Mouse (Mus musculus) left cerebral cortex, adult 2 months (tissue): ENCODE measurements around the gene Shank1. TPM values are rescaled to one million over a fixed set of nuclear protein-coding genes. Genes with fewer than 3 reads are reported as not detected.
"Not testable (repeated sequence)": the region's sequence is repeated elsewhere in the genome, so short reads cannot be mapped to it uniquely, and the experiment has no call there.

Experiments
- DNase-seq, 2 experiments: peaks; one replicate each; pipeline ENCODE4 v3.0.0; 2021 to 2022; ENCODE audit warnings: low spot score in 2 of 2, mixed read lengths in 1 of 2; ENCODE audit errors: extremely low spot score in 1 of 2
- H3K27ac ChIP-seq: fragments of 200-600 bp; 2 replicates; pipeline ENCODE4 v1.8.1; 2022
- H3K4me3 ChIP-seq: fragments of 200-600 bp; 2 replicates; pipeline ENCODE4 v1.8.1; 2022
- CTCF ChIP-seq: fragments of 200-600 bp; IDR thresholded peaks from 2 replicates; pipeline ENCODE4 v1.8.1; 2022; ENCODE audit warnings: antibody characterized with exemption, mild to moderate bottlenecking, moderate library complexity
- intact Hi-C: fragments of 180-260 bp; cut with DNase I; formaldehyde crosslinking; loops from one replicate; pipeline ENCODE4 v1.15.1; 2025
- total RNA-seq, 2 experiments: library from RNA; stranded (reverse); gene quantifications; 2 replicates each; pipeline ENCODE4 v1.2.3; 2021

Shank1 gene
- total RNA-seq, 2 experiments from 2014 or later: 637 to 705 TPM

- Histone ChIP-seq H3K4me3 (no peak overlapping the region), H3K27ac (no peak overlapping the region)
- no peak for DNase-seq
- no peak for TF ChIP-seq CTCF
- intact Hi-C loops: loop anchor here (5.0 kb wide), 1 partner anchor 76 kb away; no protein-coding TSS in a partner anchor
Observed at GRCm38 (mm10) chr7:44276461-44277249, 33.4 kb upstream of the Shank1 start.

GRCm38 (mm10) chr7:44277250-44277622 lies 32.8 kb upstream of the Shank1 start:
- Histone ChIP-seq H3K4me3 (no peak overlapping the region), H3K27ac (no peak overlapping the region)
- intact Hi-C loops: loop anchor here (5.0 kb wide), 1 partner anchor 75 kb away; no protein-coding TSS in a partner anchor
- peak in 1 of 2 experiments; percentile 69 for DNase-seq
- peak; percentile 58 for TF ChIP-seq CTCF

- Histone ChIP-seq H3K27ac (no peak overlapping the region; the same call in 1 of the 2 replicates), H3K4me3 (no peak overlapping the region)
- no peak for TF ChIP-seq CTCF
- DNase-seq: no peak
- intact Hi-C loops: no loop called here
Observed at GRCm38 (mm10) chr7:44280959-44281358, 29.1 kb upstream of the Shank1 start.

DNA sequence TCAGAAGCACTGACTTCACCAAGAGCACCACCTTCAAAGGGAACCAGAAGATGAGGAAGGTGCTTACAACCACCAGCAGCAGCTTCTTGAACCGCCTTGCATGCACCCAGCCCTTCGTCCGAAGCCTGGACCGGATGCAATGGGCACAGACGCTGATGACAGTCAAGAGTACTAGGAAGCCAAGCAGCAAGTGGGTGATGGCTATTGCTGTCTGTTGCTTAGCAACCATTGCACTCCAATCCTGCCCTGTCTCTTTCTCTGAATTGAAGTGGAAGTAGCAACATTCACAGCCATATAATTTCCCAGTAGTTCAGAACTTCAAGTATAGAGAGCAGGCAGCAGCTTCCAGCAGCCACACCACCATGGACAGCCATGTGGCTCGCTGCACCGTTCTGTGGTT lies 28.5 kb upstream of the Shank1 start:
- no peak for DNase-seq
- Histone ChIP-seq H3K4me3 (no peak overlapping the region), H3K27ac (peak overlapping the region; percentile 40; the same call in 1 of the 2 replicates)
- intact Hi-C loops: no loop called here
- no peak for TF ChIP-seq CTCF

DNA sequence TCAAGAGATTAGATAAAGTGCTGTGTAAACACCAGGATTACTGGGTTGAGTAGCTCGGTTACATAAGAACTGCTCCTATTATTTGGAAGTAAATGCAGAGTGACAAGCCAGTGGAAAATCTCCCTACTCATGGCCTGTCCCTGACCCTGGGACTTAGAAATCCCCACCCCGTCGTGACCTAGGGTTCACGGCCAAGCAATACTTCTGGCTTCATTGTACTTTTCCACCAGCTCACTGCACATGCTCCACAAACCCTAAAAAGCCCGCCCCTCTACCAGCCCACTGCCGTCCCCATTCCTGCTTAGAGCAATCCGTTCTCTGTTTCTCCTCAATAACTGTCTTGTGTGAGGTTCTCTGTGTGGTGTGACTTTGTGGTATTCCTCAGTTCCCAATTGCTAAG lies 22.3 kb upstream of the Shank1 start:
- no peak for DNase-seq
- TF ChIP-seq CTCF: no peak
- intact Hi-C loops: no loop called here
- H3K4me3 ChIP-seq: no peak overlapping the region
- H3K27ac ChIP-seq: no peak overlapping the region

DNA sequence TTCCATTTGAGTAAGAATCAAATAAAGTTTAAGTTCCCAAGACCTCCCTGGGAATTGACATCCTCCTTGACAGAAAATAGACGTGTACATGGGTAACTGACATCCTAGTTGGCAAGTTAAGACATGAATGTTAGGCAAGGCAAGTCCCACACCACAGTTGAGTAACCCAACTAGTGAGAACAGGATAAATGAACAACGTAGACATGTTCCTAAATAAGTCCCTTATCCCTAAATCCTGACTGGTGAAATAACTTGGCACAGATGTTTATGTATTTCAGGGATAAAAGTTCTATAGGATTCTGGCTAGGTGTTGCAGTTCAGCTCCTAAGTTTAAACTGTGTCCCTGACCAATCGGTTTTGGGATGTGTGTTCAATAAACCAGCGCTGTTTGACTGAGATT lies 19.1 kb upstream of the Shank1 start:
- intact Hi-C loops: no loop called here

GRCm38 (mm10) chr7:44291418-44291817 lies 18.6 kb upstream of the Shank1 start:
- TF ChIP-seq CTCF: no peak
- no peak for DNase-seq
- intact Hi-C loops: no loop called here
- H3K27ac ChIP-seq: no peak overlapping the region
- H3K4me3 ChIP-seq: no peak overlapping the region

More for the DNA sequence above, 19.1 kb upstream of the Shank1 start:
- Histone ChIP-seq H3K4me3 (no peak overlapping the region), H3K27ac (no peak overlapping the region)
- no peak for TF ChIP-seq CTCF
- no peak for DNase-seq

GRCm38 (mm10) chr7:44297501-44297900 lies 12.6 kb upstream of the Shank1 start:
- intact Hi-C loops, DNase-seq, H3K27ac ChIP-seq, H3K4me3 ChIP-seq: not testable (repeated sequence)

DNA sequence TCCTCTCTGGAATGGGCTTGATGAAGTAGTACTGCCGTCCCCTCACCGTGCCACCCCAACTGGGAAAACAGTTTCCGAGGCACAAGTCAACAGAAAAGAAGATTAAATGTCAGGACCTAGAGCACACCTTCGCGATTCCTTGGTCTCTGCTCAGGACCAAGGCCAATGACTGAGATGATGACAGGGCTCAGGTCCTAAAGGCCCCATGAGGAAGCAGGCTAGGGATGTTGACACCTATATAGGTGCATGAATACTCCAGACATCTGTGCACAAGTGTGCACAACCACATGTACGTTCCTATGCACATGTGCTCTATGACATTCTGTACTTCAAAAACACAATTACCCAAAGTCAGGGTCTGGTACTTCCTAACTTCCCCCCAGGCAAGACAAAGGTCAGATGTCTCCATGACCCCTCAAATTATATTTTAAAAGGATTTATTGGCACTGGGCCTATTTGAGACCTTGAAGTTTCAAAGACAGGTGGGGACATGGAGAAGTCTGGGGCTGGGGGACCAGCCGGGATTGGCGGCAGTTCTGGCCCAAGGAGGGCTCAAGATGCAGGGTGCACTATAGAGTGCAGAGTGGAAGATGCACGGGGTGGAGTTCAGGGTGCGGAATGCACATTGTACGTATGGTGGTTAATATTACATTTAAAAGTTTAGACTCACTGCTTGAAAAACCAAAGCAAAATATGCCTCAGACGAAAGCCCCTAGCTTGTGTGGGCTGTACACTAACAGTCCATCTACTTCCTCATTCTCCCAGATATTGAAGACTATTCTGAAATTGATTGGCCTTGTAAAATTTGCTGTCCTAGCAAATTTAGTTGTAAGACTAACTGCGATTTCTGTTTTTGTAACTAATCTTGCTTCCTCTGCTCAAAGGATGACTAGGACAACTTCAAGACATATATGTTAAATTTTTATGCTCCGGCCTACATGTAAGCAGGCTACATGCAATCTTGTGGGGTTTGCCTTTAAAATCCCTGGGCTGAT lies 6.4 kb upstream of the Shank1 start:
- TF ChIP-seq CTCF: no peak
- no peak for DNase-seq
- Histone ChIP-seq H3K27ac (peak overlapping the region; percentile 98), H3K4me3 (peak overlapping the region; percentile 83)
- intact Hi-C loops: loop anchor here (2.0 kb wide), 1 partner anchor 41 kb away; no protein-coding TSS in a partner anchor

DNA sequence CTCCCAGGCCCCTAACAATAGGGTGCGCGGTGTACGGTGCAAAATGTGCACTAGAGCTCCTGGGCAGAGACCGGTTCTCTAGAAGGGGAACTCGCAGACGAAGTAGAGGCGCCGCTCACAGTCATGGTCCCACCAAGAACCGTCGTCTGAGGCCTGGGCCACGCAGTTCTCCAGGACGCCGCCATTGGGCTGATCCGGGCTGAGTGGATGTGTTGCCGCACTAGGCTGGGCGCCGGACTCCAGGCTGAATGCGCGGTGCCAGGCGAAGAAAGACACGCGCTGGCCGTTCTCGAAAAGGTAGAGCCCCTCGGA lies 5.6 kb upstream of the Shank1 start:
- no peak for DNase-seq
- Histone ChIP-seq H3K4me3 (peak overlapping the region; percentile 83), H3K27ac (peak overlapping the region; percentile 98)
- intact Hi-C loops: loop anchor here (2.0 kb wide), 1 partner anchor 42 kb away; no protein-coding TSS in a partner anchor
- TF ChIP-seq CTCF: no peak

DNA sequence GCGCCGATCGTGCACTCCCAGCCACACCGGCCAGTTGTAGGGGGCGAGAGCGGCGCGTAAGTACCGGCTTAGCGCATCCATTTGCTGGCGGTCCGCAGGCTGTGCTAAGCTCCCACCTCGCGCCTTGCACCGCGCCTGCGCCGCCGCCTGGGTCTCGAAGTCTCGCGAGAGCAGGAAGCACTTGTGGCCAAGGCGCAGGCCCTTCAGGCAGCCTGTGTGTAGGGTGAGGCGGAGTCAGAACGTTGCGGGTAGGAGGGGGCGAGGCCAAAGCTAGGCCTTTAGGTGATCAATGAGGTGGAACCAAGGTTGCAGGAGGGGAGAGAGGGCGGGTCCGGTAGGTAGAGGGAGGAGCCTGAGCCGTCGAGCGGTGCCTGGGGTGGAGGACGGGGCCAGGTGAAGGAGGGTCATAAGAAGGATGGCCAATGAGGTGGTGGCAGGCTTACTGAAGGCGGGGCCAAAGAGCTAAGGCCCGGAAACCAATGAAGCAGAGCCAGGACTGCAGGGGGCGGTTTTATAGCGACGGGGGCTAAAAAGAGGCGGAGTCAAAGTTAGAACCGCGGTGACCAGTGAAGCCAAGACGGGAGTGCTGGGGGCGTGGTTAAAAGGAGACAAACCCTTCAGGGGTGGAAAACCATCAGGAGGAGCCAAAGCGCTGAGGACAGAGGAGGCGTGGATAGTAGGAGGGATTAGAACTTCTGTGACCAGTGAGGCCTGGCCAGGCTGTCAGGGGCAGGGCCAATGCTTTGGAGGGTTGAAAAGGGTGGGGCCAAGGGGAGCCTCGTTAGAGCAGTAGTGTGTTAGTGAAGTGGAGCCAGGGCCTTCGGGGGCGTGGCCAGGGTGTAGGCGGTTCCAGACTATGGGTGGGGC lies 5.0 kb upstream of the Shank1 start:
- intact Hi-C loops: loop anchor here (2.0 kb wide), 1 partner anchor 42 kb away; no protein-coding TSS in a partner anchor
- Histone ChIP-seq H3K4me3 (peak overlapping the region; percentile 83), H3K27ac (peak overlapping the region; percentile 98)
- peak; percentile 97 for DNase-seq
- TF ChIP-seq CTCF: no peak; the same call in 1 of the 2 replicates
